Mouse (Mus musculus) bone marrow, adult 2 months (tissue): ENCODE measurements at regions not wholly inside any gene's neighbourhood (a gene's known extent, or its start where the extent isn't known, plus 50 kb on each side); places are given as distances from the start of the nearest gene placed in this dataset.

Experiments
- CTCF ChIP-seq: fragments of 200-500 bp; IDR thresholded peaks from 2 replicates; pipeline ENCODE4 v1.5.1; 2011; ENCODE audit warnings: low read length, control low read depth; ENCODE audit not compliant: control insufficient read depth, insufficient read depth
- POLR2A ChIP-seq: fragments of 200-500 bp; IDR thresholded peaks from 2 replicates; pipeline ENCODE4 v1.6.1; 2011; ENCODE audit warnings: low read depth, mild to moderate bottlenecking, control low read depth, low read length, borderline replicate concordance; ENCODE audit not compliant: control insufficient read depth

- no peak for TF ChIP-seq CTCF
- no peak for TF ChIP-seq POLR2A
These were observed 417.2 kb upstream of the Smim15 start for GRCm38 (mm10) chr13:107627073-107627472.
